Mouse (Mus musculus) heart, postnatal 0 days (tissue): ENCODE data around the gene Zfp553.

Experiments used
- CTCF ChIP-seq: IDR thresholded peaks from 2 replicates; pipeline ENCODE4 v1.5.1; 2016; ENCODE audit warnings: antibody characterized with exemption, control low read depth, low read depth
- EP300 ChIP-seq: IDR thresholded peaks from 2 replicates; pipeline ENCODE4 v1.6.1; 2016; ENCODE audit warnings: antibody characterized with exemption, low read depth

DNA sequence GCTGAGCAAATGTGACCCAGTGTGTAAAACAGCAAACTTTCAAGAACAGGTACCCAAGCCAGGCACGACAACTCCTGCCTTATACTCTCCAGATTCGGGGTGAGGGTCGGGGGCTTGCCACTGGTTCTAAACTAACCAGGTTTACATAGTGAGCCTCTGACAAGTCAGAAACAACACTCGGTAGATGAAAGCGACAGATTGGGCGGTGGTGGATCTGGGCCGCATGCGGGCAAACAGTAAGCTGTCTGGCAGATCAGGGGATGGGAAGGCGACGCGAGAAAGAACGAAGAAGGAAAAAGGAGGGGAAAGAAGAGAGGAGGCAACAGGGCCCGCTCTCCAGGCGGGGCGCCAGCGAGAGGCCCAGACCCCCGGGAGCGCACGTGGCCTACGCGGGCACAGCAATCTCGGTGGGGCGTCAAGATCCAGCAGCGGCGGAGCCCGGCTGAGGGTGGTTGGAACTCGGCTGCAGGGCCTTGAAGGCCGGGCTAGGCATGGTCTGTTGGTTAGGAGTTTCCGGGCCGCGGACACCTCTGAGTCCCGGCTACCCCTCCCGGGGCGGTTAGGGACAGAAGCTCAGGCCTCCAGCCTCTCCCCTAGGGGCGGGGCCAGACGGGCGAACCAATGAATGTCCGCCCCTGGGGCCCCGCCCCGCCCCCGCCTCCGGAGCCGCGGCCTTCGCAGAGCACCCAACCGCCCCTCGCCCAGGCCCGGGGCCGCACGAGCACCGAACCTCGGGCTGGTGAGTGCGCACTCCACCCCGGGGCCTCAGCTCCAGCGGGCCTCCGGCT lies 11.2 kb downstream of the Zfp553 start, which contains the start of gene Zfp771:
- TF ChIP-seq CTCF (no peak), EP300 (no peak; the same call in 1 of the 2 replicates)
